Mouse (Mus musculus): ENCODE results near the gene Samd4.

GRCm38 (mm10) chr14:47031542-47031941 is 148.9 kb downstream of the Samd4 start:
- TF ChIP-seq CTCF (IDR thresholded peaks at IDR 0.05; ENCODE audit: low read depth, low read length): no peak
- TF ChIP-seq POLR2A (IDR thresholded peaks at IDR 0.05; ENCODE audit: extremely low read depth, insufficient read depth, low read length): no peak
